Mouse (Mus musculus) spleen, postnatal 4 days (tissue): ENCODE data around the gene Rev1.
A peak's percentile ranks its signal among the peaks of the same experiment; 100 is the strongest.

Experiments
- DNase-seq, 2 experiments: peaks; one replicate each; pipeline ENCODE4 v3.0.0; 2022; ENCODE audit warnings: low spot score in 2 of 2

Gene Rev1

GRCm38 (mm10) chr1:38067276-38067675, 62.3 kb downstream of the Rev1 start:
- no peak for DNase-seq

- DNase-seq: peak in 1 of 2 experiments; percentile 51
These were observed 67.4 kb downstream of the Rev1 start for GRCm38 (mm10) chr1:38062156-38062555.

- peak in 1 of 2 experiments; percentile 37 for DNase-seq
These were observed 71.2 kb downstream of the Rev1 start for GRCm38 (mm10) chr1:38058417-38058816.

GRCm38 (mm10) chr1:38055176-38055575, 74.4 kb downstream of the Rev1 start:
- DNase-seq: peak in 1 of 2 experiments; percentile 35

GRCm38 (mm10) chr1:38049562-38049961, 80.0 kb downstream of the Rev1 start:
- DNase-seq: no peak

GRCm38 (mm10) chr1:38048121-38048520, 81.5 kb downstream of the Rev1 start:
- DNase-seq: no peak

GRCm38 (mm10) chr1:38038898-38039297, 90.7 kb downstream of the Rev1 start:
- DNase-seq: no peak

GRCm38 (mm10) chr1:38037375-38037774, 92.2 kb downstream of the Rev1 start:
- no peak for DNase-seq

GRCm38 (mm10) chr1:38035521-38035920, 94.1 kb downstream of the Rev1 start:
- no peak for DNase-seq

GRCm38 (mm10) chr1:38031391-38031790, 98.2 kb downstream of the Rev1 start:
- DNase-seq: no peak

GRCm38 (mm10) chr1:38027301-38027700, 102.3 kb downstream of the Rev1 start:
- no peak for DNase-seq

- DNase-seq: no peak
These were observed 114.9 kb downstream of the Rev1 start for GRCm38 (mm10) chr1:38014551-38015203.

- DNase-seq: no peak
These were observed 117.1 kb downstream of the Rev1 start for GRCm38 (mm10) chr1:38012509-38012908.

GRCm38 (mm10) chr1:38012104-38012503, 117.5 kb downstream of the Rev1 start:
- DNase-seq: no peak

GRCm38 (mm10) chr1:38011647-38012046, 118.0 kb downstream of the Rev1 start:
- DNase-seq: peak; percentile 66 to 70

- DNase-seq: no peak
These were observed 122.9 kb downstream of the Rev1 start for GRCm38 (mm10) chr1:38006741-38007140.

- no peak for DNase-seq
These were observed 126.6 kb downstream of the Rev1 start for GRCm38 (mm10) chr1:38003046-38003445.
